Mouse (Mus musculus) myocyte (in vitro differentiated cells): ENCODE results near the gene Bckdha.

Experiments
- POLR2A ChIP-seq: IDR thresholded peaks from one replicate; pipeline ENCODE4 v1.6.1; 2011; ENCODE audit warnings: low read depth, mild to moderate bottlenecking, control low read depth, moderate library complexity; ENCODE audit not compliant: insufficient read length
- SRF ChIP-seq: IDR thresholded peaks from one replicate; pipeline ENCODE4 v1.6.1; 2011; ENCODE audit warnings: low read depth; ENCODE audit not compliant: control insufficient read depth, insufficient read length
- USF1 ChIP-seq: IDR thresholded peaks from one replicate; pipeline ENCODE4 v1.6.1; 2011; ENCODE audit warnings: low read depth, mild to moderate bottlenecking, control low read depth, moderate library complexity

- TF ChIP-seq USF1 (no peak), POLR2A (no peak), SRF (no peak)
Measured at GRCm38 (mm10) chr7:25690051-25690450, 31.3 kb upstream of the Bckdha start.
